Mouse (Mus musculus): ENCODE results near the gene Fastkd5.

GRCm38 (mm10) chr2:130574960-130575359 is 54.9 kb downstream of the Fastkd5 start:
- TF ChIP-seq CTCF (IDR thresholded peaks at IDR 0.05; ENCODE audit: borderline replicate concordance, insufficient read depth, low read length) (no peak), POLR2A (IDR thresholded peaks at IDR 0.05; ENCODE audit: low read depth, low read length) (no peak)
